Comparison of ENCODE assay signal across 8 mouse cellular contexts in genomic region chrX:21334499-21335032, GRCm38 (mm10).
DNase-seq lines count a peak whose midpoint lies in the region; ATAC-seq and TF ChIP-seq lines count a peak whose summit lies in the region.

No protein-coding gene starts in this region.

- H3K4me3 ChIP-seq in heart, embryonic 10.5 days: peak overlapping the region; percentile 53
- H3K4me3 ChIP-seq in hindbrain, embryonic 11.5 days (ENCODE audit: low read depth, low read length): peak overlapping the region; percentile 18; the same call in 1 of the 2 replicates
- H3K4me3 ChIP-seq in liver, embryonic 15.5 days (replicated peaks): no peak overlapping the region
- peak overlapping the region; percentile 35 for H3K4me3 ChIP-seq in stomach, postnatal 0 days (ENCODE audit: low read depth, low read length)

- WGBS in heart, embryonic 10.5 days: 23% methylated on average over 13 of the region's 13 CpGs
- 33% methylated on average over 13 of the region's 13 CpGs for WGBS in hindbrain, embryonic 11.5 days
- 25% methylated on average over 13 of the region's 13 CpGs for WGBS in liver, embryonic 15.5 days (ENCODE audit: insufficient replicate concordance)
- WGBS in stomach, postnatal 0 days: 30% methylated on average over 13 of the region's 13 CpGs

- TF ChIP-seq CTCF in stomach, postnatal 0 days (IDR thresholded peaks at IDR 0.05; ENCODE audit: low read depth): peak; percentile 58

- H3K27ac ChIP-seq in heart, embryonic 10.5 days: no peak overlapping the region
- H3K27ac ChIP-seq in hindbrain, embryonic 11.5 days (ENCODE audit: low read depth, low read length): no peak overlapping the region
- no peak overlapping the region for H3K27ac ChIP-seq in liver, embryonic 15.5 days (replicated peaks)
- no peak overlapping the region for H3K27ac ChIP-seq in stomach, postnatal 0 days (replicated peaks)

- H3K9ac ChIP-seq in hindbrain, embryonic 11.5 days (ENCODE audit: low read depth, low read length): no peak overlapping the region
- H3K9ac ChIP-seq in liver, embryonic 15.5 days: no peak overlapping the region
- H3K9ac ChIP-seq in stomach, postnatal 0 days (ENCODE audit: low read length): peak overlapping the region; percentile 23; the same call in 1 of the 2 replicates

- no peaks in the 10 kb centered on the region for H3K27me3 ChIP-seq in heart, embryonic 10.5 days (ENCODE audit: insufficient read depth, poor library complexity, severe bottlenecking)
- H3K27me3 ChIP-seq in hindbrain, embryonic 11.5 days (ENCODE audit: control insufficient read depth, insufficient read depth, low read length): no peaks in the 10 kb centered on the region
- no peaks in the 10 kb centered on the region for H3K27me3 ChIP-seq in liver, embryonic 15.5 days
- no peaks in the 10 kb centered on the region for H3K27me3 ChIP-seq in stomach, postnatal 0 days (ENCODE audit: control insufficient read depth, insufficient read depth, low read length)

- DNase-seq in heart, embryonic 10.5 days (ENCODE audit: low spot score): no peak
- DNase-seq in heart, postnatal 14 days: no peak
- DNase-seq in brain, adult 2 months (ENCODE audit: low read depth, low spot score): peak; percentile 13
- DNase-seq in hindbrain, embryonic 11.5 days (ENCODE audit: low spot score): peak; percentile 27
- DNase-seq in stomach, postnatal 0 days (ENCODE audit: low spot score): peak; percentile 29
- no peak for DNase-seq in cerebellum, adult 18-20 months
- no peak for DNase-seq in thymus, postnatal 36 days

- H3K36me3 ChIP-seq in heart, embryonic 10.5 days: no peaks in the 10 kb centered on the region
- no peaks in the 10 kb centered on the region for H3K36me3 ChIP-seq in hindbrain, embryonic 11.5 days (ENCODE audit: control insufficient read depth, insufficient read depth, low read length)
- H3K36me3 ChIP-seq in liver, embryonic 15.5 days (replicated peaks): no peaks in the 10 kb centered on the region
- H3K36me3 ChIP-seq in stomach, postnatal 0 days (ENCODE audit: control insufficient read depth, insufficient read depth, low read length): no peaks in the 10 kb centered on the region

- no peak for ATAC-seq in hindbrain, embryonic 11.5 days (ENCODE audit: low FRiP score)
- no peak for ATAC-seq in liver, embryonic 15.5 days (ENCODE audit: insufficient read depth)
- ATAC-seq in stomach, postnatal 0 days (ENCODE audit: low FRiP score, low TSS enrichment): no peak

- TF ChIP-seq EP300 in stomach, postnatal 0 days (optimal IDR thresholded peaks at IDR 0.05): no peak

- no peaks in the 10 kb centered on the region for H3K9me3 ChIP-seq in heart, embryonic 10.5 days
- no peaks in the 10 kb centered on the region for H3K9me3 ChIP-seq in hindbrain, embryonic 11.5 days (ENCODE audit: control insufficient read depth, low read length)
- H3K9me3 ChIP-seq in liver, embryonic 15.5 days (replicated peaks): no peaks in the 10 kb centered on the region
- no peaks in the 10 kb centered on the region for H3K9me3 ChIP-seq in stomach, postnatal 0 days (ENCODE audit: control insufficient read depth, low read length)

- intact Hi-C loops in heart, postnatal 14 days (cut with DNase I): no loop called here

- peak overlapping the region; percentile 33 for H3K4me2 ChIP-seq in hindbrain, embryonic 11.5 days (replicated peaks; ENCODE audit: low read depth, low read length)
- H3K4me2 ChIP-seq in liver, embryonic 15.5 days: peak overlapping the region; percentile 20; the same call in 1 of the 2 replicates
- peak overlapping the region; percentile 46 for H3K4me2 ChIP-seq in stomach, postnatal 0 days (replicated peaks; ENCODE audit: low read depth)

- no peaks in the 10 kb centered on the region for H3K4me1 ChIP-seq in heart, embryonic 10.5 days
- no peaks in the 10 kb centered on the region for H3K4me1 ChIP-seq in hindbrain, embryonic 11.5 days (replicated peaks; ENCODE audit: control insufficient read depth, insufficient read depth, low read length)
- no peaks in the 10 kb centered on the region for H3K4me1 ChIP-seq in liver, embryonic 15.5 days (replicated peaks)
- no peaks in the 10 kb centered on the region for H3K4me1 ChIP-seq in stomach, postnatal 0 days (replicated peaks; ENCODE audit: control insufficient read depth, insufficient read depth)

Comparison
In these comparisons a context has a peak if more than half of its experiments do, and no peak if none do; other contexts are left out.
1. DNase-seq: peak in brain, adult 2 months (single experiment), hindbrain, embryonic 11.5 days (single experiment) and stomach, postnatal 0 days (single experiment); none in heart, embryonic 10.5 days (single experiment), heart, postnatal 14 days (0 of 2), cerebellum, adult 18-20 months (0 of 2) and thymus, postnatal 36 days (0 of 2).
2. Peak in every context shown above with its lines, with median percentiles within 50 percentile points of each other: H3K4me2 ChIP-seq.